Mouse (Mus musculus) bone marrow, adult 2 months (tissue): ENCODE data around the gene Pgf.

Source experiments
- CTCF ChIP-seq: fragments of 200-500 bp; IDR thresholded peaks from 2 replicates; pipeline ENCODE4 v1.5.1; 2011; ENCODE audit warnings: low read length, control low read depth; ENCODE audit not compliant: control insufficient read depth, insufficient read depth
- POLR2A ChIP-seq: fragments of 200-500 bp; IDR thresholded peaks from 2 replicates; pipeline ENCODE4 v1.6.1; 2011; ENCODE audit warnings: low read depth, mild to moderate bottlenecking, control low read depth, low read length, borderline replicate concordance; ENCODE audit not compliant: control insufficient read depth

DNA sequence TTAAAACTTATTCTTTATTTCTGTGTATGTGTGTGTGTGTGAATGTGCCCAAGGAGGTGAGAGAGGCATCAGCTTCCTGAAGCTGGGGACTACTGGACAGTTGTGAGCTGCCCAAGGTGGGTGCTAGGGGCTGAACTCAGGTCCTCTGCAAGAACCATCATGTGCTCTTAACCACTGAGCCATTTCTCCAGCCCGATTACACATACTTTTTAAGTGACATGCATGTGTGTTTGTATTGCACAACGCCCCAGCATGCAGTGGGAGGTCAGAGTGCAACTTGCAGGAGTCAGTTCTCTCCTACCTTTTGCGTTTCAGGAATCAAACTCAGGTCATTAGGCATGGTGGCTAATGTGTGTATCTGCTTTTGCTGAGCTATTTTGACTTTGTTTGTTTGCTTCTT, 24.6 kb downstream of the Pgf start:
- TF ChIP-seq POLR2A (no peak), CTCF (no peak)
